Mouse (Mus musculus) kidney, adult 2 months (tissue): ENCODE data around the gene Ccdc175. TPM values are rescaled to one million over a fixed set of nuclear protein-coding genes. Genes with fewer than 3 reads are reported as not detected.

Experiments used
- DNase-seq: peaks from one replicate; pipeline ENCODE4 v3.0.0; 2021
- H3K27ac ChIP-seq: fragments of 200-500 bp; 2 replicates; pipeline ENCODE4 v1.5.1; 2012; ENCODE audit warnings: low read depth, low read length, control low read depth, inconsistent platforms; ENCODE audit not compliant: insufficient read depth
- H3K27me3 ChIP-seq: fragments of 200-500 bp; replicated peaks from 2 replicates; pipeline ENCODE4 v1.6.1; 2012; ENCODE audit warnings: mild to moderate bottlenecking, moderate library complexity, low read length, inconsistent platforms; ENCODE audit not compliant: control insufficient read depth, insufficient read depth
- H3K36me3 ChIP-seq: fragments of 200-500 bp; 2 replicates; pipeline ENCODE4 v1.6.1; 2012; ENCODE audit warnings: mild to moderate bottlenecking, moderate library complexity, low read length, inconsistent platforms; ENCODE audit not compliant: control insufficient read depth, insufficient read depth
- H3K4me1 ChIP-seq: fragments of 200-500 bp; 2 replicates; pipeline ENCODE4 v1.6.1; 2011; ENCODE audit warnings: low read length; ENCODE audit not compliant: control insufficient read depth, insufficient read depth
- H3K4me3 ChIP-seq: fragments of 200-500 bp; 2 replicates; pipeline ENCODE4 v1.5.1; 2011; ENCODE audit warnings: mild to moderate bottlenecking, low read depth, low read length, control low read depth; ENCODE audit not compliant: insufficient read depth
- CTCF ChIP-seq: fragments of 200-500 bp; conservative IDR thresholded peaks from 2 replicates; pipeline ENCODE4 v1.5.1; 2011; ENCODE audit warnings: low read depth, mild to moderate bottlenecking, control low read depth, low read length, moderate library complexity, mixed read lengths; ENCODE audit not compliant: insufficient read depth, insufficient read length
- POLR2A ChIP-seq: fragments of 200-500 bp; IDR thresholded peaks from one replicate; pipeline ENCODE4 v1.6.1; 2011; ENCODE audit warnings: low read depth, low read length, control low read depth
- WGBS: fragments of 180-500 bp; shearing (Covaris S2); methylation state at CpG from one replicate; pipeline ENCODE4 v1.1.7; 2018; 5-methylcytosine and 5-hydroxymethylcytosine counted together
- polyA plus RNA-seq: library from polyadenylated mRNA; depleted of rRNA; stranded (reverse); fragments of >200 nt; gene quantifications from 2 replicates; pipeline ENCODE4 v1.2.3, GENCODE M21; 2012

Ccdc175 gene
- polyA plus RNA-seq, 1 experiment: not detected

DNA sequence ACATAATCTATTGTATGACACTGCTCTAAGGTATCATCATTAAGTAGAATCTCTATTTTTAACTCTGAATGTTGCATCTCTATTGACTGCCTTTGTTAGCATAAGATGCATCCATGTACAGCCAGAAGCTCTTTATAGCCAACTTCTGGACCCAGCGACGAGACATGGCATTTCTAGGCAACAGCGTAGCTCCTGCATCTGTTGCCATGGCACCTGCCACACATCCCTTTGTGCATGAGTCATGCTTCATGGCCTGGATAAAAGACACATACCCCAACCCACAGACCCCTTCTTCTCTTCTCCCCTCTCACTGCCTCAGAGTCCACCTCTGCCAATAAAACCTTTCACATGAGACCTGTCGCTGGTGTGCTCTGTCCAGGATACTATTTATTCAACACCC is 34.0 kb downstream of the Ccdc175 start:
- Histone ChIP-seq H3K36me3 (no peaks in the 10 kb centered on the region), H3K27ac (no peak overlapping the region), H3K4me3 (no peak overlapping the region), H3K4me1 (no peaks in the 10 kb centered on the region), H3K27me3 (no peaks in the 10 kb centered on the region)
- WGBS: 86% methylated on average over 4 of the region's 4 CpGs
- TF ChIP-seq CTCF (no peak), POLR2A (no peak)
- DNase-seq: no peak

DNA sequence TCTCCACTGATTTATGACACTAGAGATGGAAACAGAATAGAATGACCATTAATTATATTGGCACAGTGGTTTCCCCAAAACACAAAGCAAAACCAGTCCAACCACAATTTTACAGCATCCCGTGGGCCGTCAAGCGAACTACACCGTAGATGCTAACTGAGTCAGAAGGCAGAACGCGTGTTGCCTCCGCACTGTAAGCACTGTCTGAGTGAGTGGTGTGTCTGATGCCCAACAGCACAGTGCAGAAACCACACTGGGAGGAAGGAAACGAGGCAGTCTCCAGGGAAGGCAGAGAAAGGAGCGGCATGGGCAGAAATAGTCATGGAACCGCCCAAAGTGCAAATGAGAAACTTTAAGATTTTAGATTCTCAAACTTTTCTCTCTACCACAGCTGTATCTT is 55.6 kb downstream of the Ccdc175 start:
- no peak for DNase-seq
- Histone ChIP-seq H3K4me3 (no peak overlapping the region), H3K36me3 (no peaks in the 10 kb centered on the region), H3K27ac (no peak overlapping the region), H3K4me1 (no peaks in the 10 kb centered on the region), H3K27me3 (no peaks in the 10 kb centered on the region)
- 81% methylated on average over 10 of the region's 10 CpGs for WGBS
- TF ChIP-seq POLR2A (no peak), CTCF (no peak)

DNA sequence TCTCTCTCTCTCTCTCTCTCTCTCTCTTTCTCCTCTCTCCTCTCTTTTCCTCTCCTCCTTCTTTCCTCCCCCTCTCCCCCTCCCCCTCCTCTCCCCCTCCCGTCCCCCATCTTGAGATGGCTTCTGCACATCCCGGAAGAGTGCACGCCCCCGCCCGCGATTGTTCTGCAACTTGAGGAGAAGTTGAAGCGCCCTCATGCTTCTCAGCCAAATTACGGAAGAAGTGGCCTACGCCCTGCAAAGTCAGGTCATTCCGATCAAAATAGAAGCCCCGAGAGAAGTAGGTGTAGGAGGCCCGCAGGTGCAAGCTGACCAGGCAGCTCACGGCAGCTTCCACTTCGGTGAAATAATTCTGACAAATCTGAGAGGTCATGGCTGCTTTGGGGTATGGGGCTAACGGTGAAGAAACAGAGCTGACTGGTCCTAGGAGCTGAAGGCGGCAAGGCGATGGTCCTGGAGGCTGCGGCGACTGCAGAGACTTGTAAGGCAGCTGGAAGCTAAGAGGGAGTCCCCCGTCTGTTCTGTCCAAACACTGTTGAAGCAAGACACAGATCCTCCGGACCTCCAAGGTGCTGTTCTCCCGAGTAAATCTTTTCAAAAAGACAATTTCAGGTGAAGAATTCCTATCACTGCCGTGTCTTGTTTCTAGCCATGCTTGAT is 69.0 kb downstream of the Ccdc175 start:
- no peak overlapping the region for H3K27ac ChIP-seq
- no peaks in the 10 kb centered on the region for H3K36me3 ChIP-seq
- H3K27me3 ChIP-seq: no peaks in the 10 kb centered on the region
- WGBS: 60% methylated on average over 21 of the region's 23 CpGs
- no peak overlapping the region for H3K4me3 ChIP-seq
- no peaks in the 10 kb centered on the region for H3K4me1 ChIP-seq
- DNase-seq: no peak
- TF ChIP-seq CTCF: no peak
- no peak for TF ChIP-seq POLR2A

DNA sequence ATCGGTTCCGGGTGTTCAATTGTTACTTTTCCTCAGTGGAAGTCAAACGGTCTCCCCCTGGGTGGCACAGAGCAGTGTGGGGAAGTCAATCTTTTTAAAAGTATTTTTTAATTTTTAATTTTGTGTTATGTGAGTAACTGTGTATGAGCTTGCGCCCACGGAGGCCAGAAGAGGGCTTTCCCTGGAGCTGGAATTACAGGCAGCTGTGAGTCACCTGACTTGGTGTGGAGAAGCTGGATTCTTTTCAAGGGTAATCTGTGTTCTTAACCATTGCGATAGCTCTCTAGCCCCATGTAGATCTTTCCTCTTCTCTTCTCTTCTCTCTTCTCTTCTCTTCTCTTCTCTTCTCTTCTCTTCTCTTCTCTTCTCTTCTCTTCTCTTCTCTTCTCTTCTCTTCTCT is 69.7 kb downstream of the Ccdc175 start:
- DNase-seq: no peak
- no peaks in the 10 kb centered on the region for H3K27me3 ChIP-seq
- no peak overlapping the region for H3K27ac ChIP-seq
- H3K4me3 ChIP-seq: no peak overlapping the region
- H3K4me1 ChIP-seq: no peaks in the 10 kb centered on the region
- TF ChIP-seq POLR2A: no peak
- no peak for TF ChIP-seq CTCF
- no peaks in the 10 kb centered on the region for H3K36me3 ChIP-seq
- WGBS: 77% methylated on average over 6 of the region's 6 CpGs

DNA sequence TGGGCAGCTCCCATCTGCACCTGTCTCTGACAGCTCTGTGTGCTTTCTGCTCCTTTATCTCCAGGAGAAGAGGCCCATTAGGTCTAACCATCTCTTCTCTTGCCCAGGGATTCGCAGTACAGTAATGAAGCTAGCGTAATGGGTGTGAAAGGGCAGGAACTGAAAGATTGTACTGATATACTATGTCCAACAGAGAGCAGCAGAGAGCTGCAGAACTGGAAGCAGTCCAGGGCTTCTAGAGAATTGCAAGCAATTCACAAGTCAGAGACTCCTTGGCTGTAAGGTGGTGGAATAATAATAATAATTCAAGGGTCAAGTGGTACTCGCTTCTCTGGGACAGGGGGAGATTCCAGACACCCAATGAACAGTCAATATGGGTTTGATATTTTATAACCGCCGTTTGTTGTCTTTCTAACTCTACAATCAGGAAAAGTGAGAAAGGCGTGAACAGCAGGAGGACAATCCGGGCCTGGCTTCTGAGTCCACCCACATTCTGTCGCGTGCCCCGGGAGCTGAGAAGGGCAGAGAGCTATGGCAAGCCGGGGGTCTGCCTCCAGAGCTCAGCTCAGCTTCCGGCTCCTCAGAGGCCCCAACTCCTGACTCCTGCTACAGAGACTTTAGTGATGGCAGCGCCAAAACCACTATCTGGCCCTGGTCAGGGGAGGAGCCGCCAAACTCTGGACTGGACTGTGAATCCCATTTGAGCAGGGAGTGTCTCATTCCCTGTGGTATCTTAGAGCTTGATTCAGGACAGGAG is 80.1 kb downstream of the Ccdc175 start:
- no peaks in the 10 kb centered on the region; the same call in 1 of the 2 replicates for H3K27me3 ChIP-seq
- H3K4me1 ChIP-seq: peaks cover 2% of the 10 kb centered on the region; the same call in 1 of the 2 replicates
- DNase-seq: peak; percentile 79
- 30% methylated on average over 14 of the region's 14 CpGs for WGBS
- TF ChIP-seq CTCF (peak; percentile 62), POLR2A (no peak)
- no peaks in the 10 kb centered on the region; the same call in none of the 2 replicates for H3K36me3 ChIP-seq
- H3K27ac ChIP-seq: no peak overlapping the region
- H3K4me3 ChIP-seq: no peak overlapping the region

DNA sequence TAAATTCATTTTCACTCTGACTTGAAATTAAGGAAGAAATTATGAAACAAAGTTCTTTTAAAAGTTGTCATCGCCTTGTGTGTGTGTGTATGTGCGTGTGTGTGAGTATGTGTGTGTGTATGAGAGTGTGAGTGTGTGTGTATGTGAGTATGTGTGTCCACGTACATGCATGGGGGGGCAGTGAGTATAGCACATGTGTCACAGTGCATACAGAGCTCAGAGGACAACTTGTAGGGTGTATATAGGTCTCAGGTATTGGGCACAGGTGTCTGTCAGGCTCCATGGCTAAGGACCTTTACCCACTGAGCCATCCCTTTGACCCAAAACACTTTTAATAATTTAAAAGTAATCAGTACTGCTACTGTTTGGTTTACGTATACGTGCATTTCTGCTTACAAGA is 80.8 kb downstream of the Ccdc175 start:
- Histone ChIP-seq H3K4me3 (no peak overlapping the region), H3K27me3 (no peaks in the 10 kb centered on the region; the same call in 1 of the 2 replicates), H3K27ac (no peak overlapping the region), H3K4me1 (peaks cover 2% of the 10 kb centered on the region; the same call in 1 of the 2 replicates), H3K36me3 (no peaks in the 10 kb centered on the region; the same call in none of the 2 replicates)
- DNase-seq: no peak
- WGBS: 87% methylated on average over 5 of the region's 5 CpGs
- no peak for TF ChIP-seq POLR2A
- TF ChIP-seq CTCF: no peak

DNA sequence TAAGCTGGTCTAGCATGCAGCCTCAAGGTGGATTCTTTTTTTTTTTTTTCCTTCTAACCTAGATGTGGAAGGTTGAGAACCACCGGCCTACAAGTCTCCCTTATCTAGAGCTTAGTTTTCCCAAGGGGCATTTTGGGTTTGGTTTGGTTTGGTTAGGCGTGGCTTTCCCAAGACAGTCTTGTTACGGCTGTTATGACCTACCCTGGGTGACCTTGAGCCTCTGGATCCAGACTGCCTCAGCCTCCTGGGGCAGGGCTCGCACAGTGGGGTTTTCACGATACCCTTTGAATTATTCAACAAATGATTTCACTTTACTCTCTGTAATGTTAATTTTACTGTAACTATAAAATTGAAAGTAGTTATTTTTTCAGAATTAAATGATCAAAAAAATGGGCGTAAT is 82.1 kb downstream of the Ccdc175 start:
- no peak overlapping the region for H3K4me3 ChIP-seq
- H3K4me1 ChIP-seq: peaks cover 2% of the 10 kb centered on the region; the same call in 1 of the 2 replicates
- DNase-seq: no peak
- no peaks in the 10 kb centered on the region; the same call in none of the 2 replicates for H3K36me3 ChIP-seq
- WGBS: 82% methylated on average over 6 of the region's 6 CpGs
- TF ChIP-seq POLR2A: no peak
- TF ChIP-seq CTCF: no peak
- H3K27me3 ChIP-seq: no peaks in the 10 kb centered on the region; the same call in 1 of the 2 replicates
- H3K27ac ChIP-seq: no peak overlapping the region
